Mouse (Mus musculus) gastrocnemius, postnatal 10 days (tissue): ENCODE results near the gene 1110032F04Rik. TPM values are rescaled to one million over a fixed set of nuclear protein-coding genes. Genes with fewer than 3 reads are reported as not detected.

Source experiments
- total RNA-seq, 2 experiments: library from RNA; stranded (reverse); gene quantifications; 2 replicates each; pipeline ENCODE4 v1.2.3; 2021

1110032F04Rik gene
- total RNA-seq, 2 experiments from 2014 or later = 0.40 to 0.70 TPM

Other genes starting within 250 kb of the 1110032F04Rik start
- gene Il12a, start 178.9 kb upstream of the 1110032F04Rik start, total RNA-seq = 1 to 10 TPM; 4.7 to 6.2 TPM
- 1 to 10 TPM; 4.9 to 7.4 TPM for gene Ift80, start 135.0 kb downstream of the 1110032F04Rik start, total RNA-seq
- 10 to 100 TPM; 24.1 to 33.2 TPM for gene Smc4, start 135.2 kb downstream of the 1110032F04Rik start, total RNA-seq
- 10 to 100 TPM in 1 of 2 experiments, 1 to 10 TPM in 1; 7.8 to 12.1 TPM for gene Trim59, start 175.2 kb downstream of the 1110032F04Rik start, total RNA-seq